Mouse (Mus musculus) embryonic fibroblast, embryonic 13.5 days (primary cell): Measurements from ENCODE around the gene Gm8126.
"Not testable (repeated sequence)": the region's sequence is repeated elsewhere in the genome, so short reads cannot be mapped to it uniquely, and the experiment has no call there.

Experiments
- CTCF ChIP-seq: IDR thresholded peaks from 2 replicates; pipeline ENCODE4 v1.5.1; 2011; ENCODE audit warnings: mild to moderate bottlenecking, control low read depth, low read length, moderate library complexity, borderline replicate concordance; ENCODE audit not compliant: insufficient read depth
- POLR2A ChIP-seq: IDR thresholded peaks from 2 replicates; pipeline ENCODE4 v1.6.1; 2011; ENCODE audit warnings: low read depth, mild to moderate bottlenecking, control low read depth, low read length, moderate library complexity

GRCm38 (mm10) chr14:43249611-43250170 is 8.8 kb upstream of the Gm8126 start:
- TF ChIP-seq POLR2A, CTCF: not testable (repeated sequence)
